Mouse (Mus musculus): Measurements from ENCODE around the gene Fos. TPM values are rescaled to one million over a fixed set of nuclear protein-coding genes. Genes with fewer than 3 reads are reported as not detected.

Fos gene
- polyA plus RNA-seq, 1 experiment: 0.63 TPM

DNA sequence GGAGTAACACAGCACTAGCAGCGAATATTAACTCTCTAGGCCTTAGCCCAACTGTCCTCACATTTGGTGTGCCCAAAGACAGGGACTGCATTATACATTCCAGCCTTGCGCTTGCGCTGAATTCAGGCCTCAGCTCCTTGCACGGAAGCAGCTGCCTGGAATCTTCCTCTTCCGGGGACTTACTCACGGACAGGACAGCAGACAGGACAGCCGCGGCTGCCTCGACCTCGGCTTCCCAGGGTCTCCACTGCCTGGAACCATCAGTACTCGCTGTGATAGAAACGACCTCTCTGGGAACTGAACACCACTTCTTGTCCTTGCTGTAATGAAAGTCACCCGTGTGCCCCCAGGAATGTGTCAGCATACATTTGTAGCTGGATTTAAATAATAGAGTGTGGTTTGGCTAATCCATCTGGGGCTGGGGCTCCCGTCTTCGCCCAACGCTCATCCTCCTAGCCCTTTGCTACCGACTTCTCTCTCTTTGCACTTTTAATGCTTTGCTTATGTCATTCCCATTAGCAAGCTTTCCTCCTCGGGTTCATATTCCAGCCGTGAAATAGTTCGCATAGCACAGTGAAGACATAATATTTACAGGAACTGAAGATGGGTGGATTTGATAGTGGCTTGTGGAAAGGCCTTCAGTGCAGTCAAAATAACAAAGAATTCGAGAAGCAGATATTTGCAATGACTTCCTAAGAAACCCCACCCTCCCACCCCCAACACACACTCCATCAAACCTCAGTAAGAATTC is 11.6 kb upstream of the Fos start:
- Histone ChIP-seq H3K27ac (ENCODE audit: control insufficient read depth, insufficient read depth, low read depth, low read length) (no peak overlapping the region), H3K36me3 (ENCODE audit: control insufficient read depth, insufficient read depth, low read length) (no peaks in the 10 kb centered on the region), H3K4me1 (ENCODE audit: control insufficient read depth, insufficient read depth, low read length) (no peaks in the 10 kb centered on the region), H3K4me3 (ENCODE audit: control insufficient read depth, low read depth, low read length) (no peak overlapping the region), H3K27me3 (ENCODE audit: control insufficient read depth, insufficient read depth, low read length) (no peaks in the 10 kb centered on the region)
- TF ChIP-seq POLR2A (IDR thresholded peaks at IDR 0.05; ENCODE audit: control insufficient read depth, low read depth, low read length): no peak
- TF ChIP-seq CTCF (IDR thresholded peaks at IDR 0.05; ENCODE audit: control insufficient read depth, insufficient read depth, insufficient replicate concordance, low read depth, low read length): no peak

- no peak for TF ChIP-seq POLR2A (IDR thresholded peaks at IDR 0.05; ENCODE audit: control insufficient read depth, low read depth, low read length)
- TF ChIP-seq CTCF (IDR thresholded peaks at IDR 0.05; ENCODE audit: control insufficient read depth, insufficient read depth, insufficient replicate concordance, low read depth, low read length): no peak
- H3K36me3 ChIP-seq (ENCODE audit: control insufficient read depth, insufficient read depth, low read length): no peaks in the 10 kb centered on the region
- no peak overlapping the region for H3K27ac ChIP-seq (ENCODE audit: control insufficient read depth, insufficient read depth, low read depth, low read length)
- no peaks in the 10 kb centered on the region for H3K27me3 ChIP-seq (ENCODE audit: control insufficient read depth, insufficient read depth, low read length)
- H3K4me1 ChIP-seq (ENCODE audit: control insufficient read depth, insufficient read depth, low read length): no peaks in the 10 kb centered on the region
- H3K4me3 ChIP-seq (ENCODE audit: control insufficient read depth, low read depth, low read length): no peak overlapping the region
These were observed 10.9 kb upstream of the Fos start for GRCm38 (mm10) chr12:85462802-85463201.

GRCm38 (mm10) chr12:85464431-85464830 is 9.3 kb upstream of the Fos start:
- Histone ChIP-seq H3K36me3 (ENCODE audit: control insufficient read depth, insufficient read depth, low read length) (no peaks in the 10 kb centered on the region), H3K27me3 (ENCODE audit: control insufficient read depth, insufficient read depth, low read length) (no peaks in the 10 kb centered on the region), H3K4me3 (ENCODE audit: control insufficient read depth, low read depth, low read length) (no peak overlapping the region), H3K27ac (ENCODE audit: control insufficient read depth, insufficient read depth, low read depth, low read length) (no peak overlapping the region), H3K4me1 (ENCODE audit: control insufficient read depth, insufficient read depth, low read length) (no peaks in the 10 kb centered on the region)
- no peak for TF ChIP-seq CTCF (IDR thresholded peaks at IDR 0.05; ENCODE audit: control insufficient read depth, insufficient read depth, insufficient replicate concordance, low read depth, low read length)
- TF ChIP-seq POLR2A (IDR thresholded peaks at IDR 0.05; ENCODE audit: control insufficient read depth, low read depth, low read length): no peak

DNA sequence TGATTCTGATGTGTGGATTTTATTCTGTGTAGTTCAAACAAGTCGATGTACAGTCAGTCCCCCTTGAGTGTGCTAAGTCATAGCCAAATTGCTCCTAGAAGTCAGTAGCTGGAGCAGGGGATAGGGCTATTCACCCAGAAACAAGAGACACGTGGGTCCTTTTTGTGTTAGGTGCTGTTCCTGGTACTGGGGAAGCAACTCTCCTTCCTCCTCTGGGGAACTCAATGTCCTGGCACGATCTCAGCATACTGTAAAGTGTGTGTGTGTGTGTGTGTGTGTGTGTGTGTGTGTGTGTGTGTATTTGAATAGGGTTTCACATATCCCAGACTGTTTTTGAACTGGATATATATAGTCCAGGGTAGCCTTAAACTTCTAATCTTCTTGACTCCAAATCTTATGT is 8.8 kb upstream of the Fos start:
- TF ChIP-seq POLR2A (IDR thresholded peaks at IDR 0.05; ENCODE audit: control insufficient read depth, low read depth, low read length): no peak
- TF ChIP-seq CTCF (IDR thresholded peaks at IDR 0.05; ENCODE audit: control insufficient read depth, insufficient read depth, insufficient replicate concordance, low read depth, low read length): no peak
- Histone ChIP-seq H3K27ac (ENCODE audit: control insufficient read depth, insufficient read depth, low read depth, low read length) (no peak overlapping the region), H3K36me3 (ENCODE audit: control insufficient read depth, insufficient read depth, low read length) (no peaks in the 10 kb centered on the region), H3K4me3 (ENCODE audit: control insufficient read depth, low read depth, low read length) (no peak overlapping the region), H3K27me3 (ENCODE audit: control insufficient read depth, insufficient read depth, low read length) (no peaks in the 10 kb centered on the region), H3K4me1 (ENCODE audit: control insufficient read depth, insufficient read depth, low read length) (no peaks in the 10 kb centered on the region)

- Histone ChIP-seq H3K4me3 (ENCODE audit: control insufficient read depth, low read depth, low read length) (no peak overlapping the region), H3K4me1 (ENCODE audit: control insufficient read depth, insufficient read depth, low read length) (peaks cover 6% of the 10 kb centered on the region), H3K27me3 (ENCODE audit: control insufficient read depth, insufficient read depth, low read length) (no peaks in the 10 kb centered on the region), H3K27ac (ENCODE audit: control insufficient read depth, insufficient read depth, low read depth, low read length) (no peak overlapping the region), H3K36me3 (ENCODE audit: control insufficient read depth, insufficient read depth, low read length) (no peaks in the 10 kb centered on the region)
- no peak for TF ChIP-seq CTCF (IDR thresholded peaks at IDR 0.05; ENCODE audit: control insufficient read depth, insufficient read depth, insufficient replicate concordance, low read depth, low read length)
- no peak for TF ChIP-seq POLR2A (IDR thresholded peaks at IDR 0.05; ENCODE audit: control insufficient read depth, low read depth, low read length)
These were observed 5.8 kb upstream of the Fos start for GRCm38 (mm10) chr12:85467854-85468253.

DNA sequence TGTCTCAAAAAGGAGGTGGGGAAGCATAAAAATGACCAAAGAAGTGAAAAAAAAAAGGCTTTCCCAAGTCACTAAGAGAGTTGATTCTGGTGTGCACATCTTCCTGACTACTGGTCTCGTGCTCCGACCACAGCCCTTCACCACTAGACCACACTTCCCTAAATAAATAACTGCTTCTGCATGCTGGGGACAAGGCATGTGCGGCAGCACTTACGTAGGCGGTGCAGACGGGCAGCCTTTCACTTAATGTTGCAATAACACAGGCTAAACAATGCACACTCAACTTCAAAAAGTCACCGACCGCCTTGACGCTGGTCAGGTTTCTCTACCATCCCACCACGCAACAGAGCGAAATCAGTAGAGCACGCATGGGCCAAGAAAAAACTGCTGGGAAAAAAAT is 5.0 kb upstream of the Fos start:
- no peak overlapping the region for H3K4me3 ChIP-seq (ENCODE audit: control insufficient read depth, low read depth, low read length)
- no peaks in the 10 kb centered on the region for H3K27me3 ChIP-seq (ENCODE audit: control insufficient read depth, insufficient read depth, low read length)
- TF ChIP-seq POLR2A (IDR thresholded peaks at IDR 0.05; ENCODE audit: control insufficient read depth, low read depth, low read length) (no peak), CTCF (IDR thresholded peaks at IDR 0.05; ENCODE audit: control insufficient read depth, insufficient read depth, insufficient replicate concordance, low read depth, low read length) (no peak)
- H3K36me3 ChIP-seq (ENCODE audit: control insufficient read depth, insufficient read depth, low read length): no peaks in the 10 kb centered on the region
- H3K4me1 ChIP-seq (ENCODE audit: control insufficient read depth, insufficient read depth, low read length): peaks cover 11% of the 10 kb centered on the region
- no peak overlapping the region for H3K27ac ChIP-seq (ENCODE audit: control insufficient read depth, insufficient read depth, low read depth, low read length)

DNA sequence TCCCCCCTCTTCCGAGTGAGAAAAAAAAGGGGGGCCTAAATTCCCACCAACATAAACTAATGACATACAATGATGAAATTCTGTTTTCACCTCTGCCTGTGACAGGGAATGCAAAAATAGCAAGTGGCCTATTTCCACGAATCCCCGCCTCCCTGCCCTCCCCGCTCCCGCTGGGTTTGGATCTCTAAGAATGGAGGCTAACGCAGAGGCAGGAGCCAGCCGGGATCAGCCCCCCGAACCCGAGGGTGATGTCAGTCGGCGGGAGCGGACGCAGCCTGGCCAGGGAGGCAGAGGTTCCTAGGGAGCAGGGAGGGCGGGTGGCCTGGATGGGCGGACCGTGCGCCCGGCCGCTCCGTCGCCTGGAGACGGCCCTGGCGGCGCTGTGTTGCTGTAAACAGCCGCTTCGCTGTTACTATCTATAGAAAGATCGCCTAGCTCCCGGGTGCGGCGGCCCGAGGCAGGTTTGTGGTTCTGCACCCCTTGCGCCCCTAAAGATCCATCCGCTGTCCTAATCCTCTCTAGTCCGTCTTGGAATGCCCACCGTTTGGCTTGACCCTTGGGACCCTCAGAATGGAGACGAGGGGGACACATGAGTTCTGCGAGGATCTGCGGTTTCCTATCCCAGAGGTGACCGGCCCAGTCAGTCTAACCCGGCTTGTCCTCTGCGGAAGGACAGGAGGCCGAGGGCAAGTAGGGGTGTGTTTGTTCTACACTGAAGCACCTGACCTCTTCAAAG is 1.6 kb upstream of the Fos start:
- Histone ChIP-seq H3K4me1 (ENCODE audit: control insufficient read depth, insufficient read depth, low read length) (peaks cover 22% of the 10 kb centered on the region), H3K36me3 (ENCODE audit: control insufficient read depth, insufficient read depth, low read length) (no peaks in the 10 kb centered on the region), H3K27ac (ENCODE audit: control insufficient read depth, insufficient read depth, low read depth, low read length) (no peak overlapping the region), H3K4me3 (ENCODE audit: control insufficient read depth, low read depth, low read length) (peak overlapping the region; percentile 39), H3K27me3 (ENCODE audit: control insufficient read depth, insufficient read depth, low read length) (no peaks in the 10 kb centered on the region; the same call in 1 of the 2 replicates)
- TF ChIP-seq CTCF (IDR thresholded peaks at IDR 0.05; ENCODE audit: control insufficient read depth, insufficient read depth, insufficient replicate concordance, low read depth, low read length) (no peak), POLR2A (IDR thresholded peaks at IDR 0.05; ENCODE audit: control insufficient read depth, low read depth, low read length) (0 out of 2 replicates have a peak, but pooled peaks have one; percentile 31)

All from testis, adult 2 months (tissue).